Mouse (Mus musculus) stomach, embryonic 16.5 days (tissue): ENCODE data around the gene Xrcc6. TPM values are rescaled to one million over a fixed set of nuclear protein-coding genes. Genes with fewer than 3 reads are reported as not detected.

Source experiments
- ATAC-seq: fragments of 200-750 bp; cut with Nextera tagmentation; 2 replicates; pipeline ENCODE4 v1.8.0; 2017; ENCODE audit warnings: moderate number of reproducible peaks, moderate TSS enrichment; ENCODE audit not compliant: insufficient read depth, low FRiP score
- H3K27ac ChIP-seq: fragments of 300-500 bp; sonication (generic); 2 replicates; pipeline ENCODE4 v1.5.1; 2014; ENCODE audit warnings: low read length
- H3K27me3 ChIP-seq: fragments of 300-500 bp; sonication (generic); 2 replicates; pipeline ENCODE4 v1.6.1; 2014; ENCODE audit warnings: low read length, control low read depth, mixed read lengths; ENCODE audit not compliant: control insufficient read depth, insufficient read depth
- H3K36me3 ChIP-seq: fragments of 300-500 bp; sonication (generic); 2 replicates; pipeline ENCODE4 v1.6.1; 2014; ENCODE audit warnings: low read length; ENCODE audit not compliant: control insufficient read depth, insufficient read depth
- H3K4me1 ChIP-seq: fragments of 300-500 bp; sonication (generic); 2 replicates; pipeline ENCODE4 v1.6.1; 2014; ENCODE audit warnings: low read length, control low read depth, mixed read lengths; ENCODE audit not compliant: control insufficient read depth, insufficient read depth
- H3K4me2 ChIP-seq: fragments of 300-500 bp; sonication (generic); 2 replicates; pipeline ENCODE4 v1.6.1; 2014; ENCODE audit warnings: low read depth, low read length, mixed read lengths
- H3K4me3 ChIP-seq: fragments of 300-500 bp; sonication (generic); replicated peaks from 2 replicates; pipeline ENCODE4 v1.5.1; 2014; ENCODE audit warnings: mild to moderate bottlenecking, low read length
- H3K9ac ChIP-seq: fragments of 300-500 bp; sonication (generic); 2 replicates; pipeline ENCODE4 v1.6.1; 2014; ENCODE audit warnings: low read length
- H3K9me3 ChIP-seq: fragments of 300-500 bp; sonication (generic); replicated peaks from 2 replicates; pipeline ENCODE4 v1.6.1; 2016; ENCODE audit warnings: low read length, control low read depth; ENCODE audit not compliant: control insufficient read depth
- WGBS: fragments of 180-500 bp; shearing (Covaris S2); extraction: QIAGEN DNeasy Blood & Tissue Kit; methylation state at CpG from one replicate; pipeline ENCODE4 v1.1.7; 2014; 5-methylcytosine and 5-hydroxymethylcytosine counted together
- polyA plus RNA-seq: library from polyadenylated mRNA; unstranded; fragments of >200 nt; fragmentation: Nextera tagmentation; extraction: Ambion mirVana; gene quantifications from 2 replicates; pipeline ENCODE4 v1.2.1, GENCODE M21; 2015

Xrcc6 gene
- polyA plus RNA-seq, 1 experiment from 2014 or later: 72.2 TPM

DNA sequence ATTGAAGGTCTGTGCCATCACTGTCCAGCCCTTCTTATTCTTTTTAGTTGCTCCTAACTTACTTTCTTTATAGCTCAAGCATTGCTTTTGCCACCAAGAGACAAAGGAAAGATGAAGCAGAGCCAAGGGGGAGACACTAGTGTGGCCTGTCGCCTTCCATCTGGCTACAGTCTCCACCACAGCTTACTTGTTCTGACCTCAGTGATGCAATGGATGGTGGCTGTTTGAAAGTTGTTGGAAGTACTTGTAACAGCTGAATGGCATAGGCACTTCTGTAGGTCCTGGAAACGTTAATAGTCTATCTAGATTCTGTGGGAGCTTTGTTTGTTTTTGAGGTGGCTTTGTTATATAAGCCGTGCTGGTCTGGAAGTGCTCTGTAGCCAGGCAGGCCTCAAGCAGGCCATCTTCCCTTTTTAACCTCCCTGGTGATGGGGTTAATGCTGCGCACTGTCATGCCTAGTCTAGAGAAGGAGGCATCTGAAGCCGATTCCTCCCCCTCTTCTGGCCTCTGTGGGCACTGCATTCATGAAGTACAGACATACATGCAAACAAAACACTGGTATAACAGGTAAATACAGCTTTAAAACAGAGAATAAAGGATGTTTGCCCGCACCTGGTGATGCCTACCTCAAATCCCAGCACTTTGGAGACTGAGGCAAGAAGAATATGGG is 36.5 kb downstream of the Xrcc6 start:
- no peaks in the 10 kb centered on the region for H3K9me3 ChIP-seq
- 80% methylated on average over 6 of the region's 6 CpGs for WGBS
- no peak for ATAC-seq
- H3K4me2 ChIP-seq: no peak overlapping the region
- no peak overlapping the region for H3K4me3 ChIP-seq
- no peak overlapping the region for H3K27ac ChIP-seq
- H3K36me3 ChIP-seq: peaks cover 32% of the 10 kb centered on the region
- no peak overlapping the region for H3K9ac ChIP-seq
- H3K27me3 ChIP-seq: no peaks in the 10 kb centered on the region
- H3K4me1 ChIP-seq: no peaks in the 10 kb centered on the region

DNA sequence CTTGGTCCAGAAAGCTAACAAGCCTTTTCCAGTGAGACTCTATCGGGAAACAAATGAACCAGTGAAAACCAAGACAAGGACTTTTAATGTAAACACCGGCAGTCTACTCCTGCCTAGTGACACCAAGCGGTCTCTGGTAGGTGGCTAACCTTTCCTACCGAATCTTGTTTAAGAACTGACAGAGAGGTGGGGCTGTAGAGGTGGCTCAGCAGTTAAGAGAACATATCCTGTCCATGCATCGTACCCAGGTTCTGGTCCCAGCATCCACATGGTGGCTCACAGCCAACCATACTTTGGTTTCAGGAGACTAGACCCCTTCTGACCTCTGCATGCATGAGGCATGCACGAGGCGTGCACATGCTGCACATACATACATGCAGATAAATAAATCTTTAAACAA is 39.6 kb downstream of the Xrcc6 start:
- WGBS: 83% methylated on average over 7 of the region's 7 CpGs
- no peaks in the 10 kb centered on the region for H3K27me3 ChIP-seq
- H3K36me3 ChIP-seq: peaks cover 35% of the 10 kb centered on the region
- H3K27ac ChIP-seq: no peak overlapping the region
- no peak overlapping the region for H3K9ac ChIP-seq
- no peaks in the 10 kb centered on the region for H3K4me1 ChIP-seq
- ATAC-seq: no peak
- no peak overlapping the region for H3K4me3 ChIP-seq
- no peaks in the 10 kb centered on the region for H3K9me3 ChIP-seq
- H3K4me2 ChIP-seq: no peak overlapping the region

DNA sequence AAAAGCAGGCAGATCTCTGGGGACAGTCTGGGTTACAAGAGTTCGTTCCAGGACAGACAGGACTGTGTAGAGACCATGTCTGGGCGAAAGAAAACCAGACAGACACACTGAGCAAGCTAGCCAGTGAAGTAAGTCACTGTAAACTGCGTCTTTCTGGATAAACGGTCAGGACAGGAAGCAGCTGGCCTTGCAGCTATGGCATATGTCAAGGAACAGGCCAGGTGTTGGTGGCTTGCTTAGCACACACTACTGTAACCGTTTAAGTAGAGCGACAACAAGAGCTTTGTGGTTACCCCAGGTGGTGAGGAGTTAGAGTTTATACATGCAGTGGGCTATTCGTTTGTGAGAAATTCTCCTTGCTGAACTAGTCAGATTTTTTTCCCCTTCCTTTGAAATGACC is 40.1 kb downstream of the Xrcc6 start:
- Histone ChIP-seq H3K9me3 (no peaks in the 10 kb centered on the region), H3K4me2 (no peak overlapping the region), H3K9ac (no peak overlapping the region), H3K36me3 (peaks cover 35% of the 10 kb centered on the region), H3K4me1 (no peaks in the 10 kb centered on the region), H3K27ac (no peak overlapping the region), H3K27me3 (no peaks in the 10 kb centered on the region), H3K4me3 (no peak overlapping the region)
- 74% methylated on average over 7 of the region's 7 CpGs for WGBS
- ATAC-seq: no peak

DNA sequence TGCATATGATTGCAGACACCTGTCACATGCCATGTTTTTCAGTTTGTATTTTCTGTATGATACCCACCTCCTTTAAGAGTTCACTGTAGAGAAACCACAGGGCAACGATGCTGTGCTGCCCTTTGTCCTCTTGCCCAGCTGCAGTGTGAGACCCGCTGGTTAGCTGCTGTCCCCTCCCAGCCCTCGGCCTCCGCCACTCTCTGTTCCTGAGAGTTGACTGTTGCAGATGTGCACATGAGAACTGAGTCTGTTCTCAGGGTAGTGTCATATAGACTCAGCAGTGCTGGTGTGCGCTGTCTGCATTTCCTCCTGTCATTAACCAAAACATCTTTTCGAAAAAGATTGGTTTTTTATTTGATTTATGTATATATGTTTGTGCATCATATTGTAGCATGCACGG is 44.8 kb downstream of the Xrcc6 start:
- ATAC-seq: no peak
- no peak overlapping the region for H3K27ac ChIP-seq
- no peak overlapping the region for H3K4me2 ChIP-seq
- no peak overlapping the region for H3K4me3 ChIP-seq
- H3K27me3 ChIP-seq: no peaks in the 10 kb centered on the region
- H3K9me3 ChIP-seq: no peaks in the 10 kb centered on the region
- peaks cover 12% of the 10 kb centered on the region for H3K36me3 ChIP-seq
- H3K9ac ChIP-seq: no peak overlapping the region
- H3K4me1 ChIP-seq: no peaks in the 10 kb centered on the region
- 87% methylated on average over 7 of the region's 7 CpGs for WGBS

DNA sequence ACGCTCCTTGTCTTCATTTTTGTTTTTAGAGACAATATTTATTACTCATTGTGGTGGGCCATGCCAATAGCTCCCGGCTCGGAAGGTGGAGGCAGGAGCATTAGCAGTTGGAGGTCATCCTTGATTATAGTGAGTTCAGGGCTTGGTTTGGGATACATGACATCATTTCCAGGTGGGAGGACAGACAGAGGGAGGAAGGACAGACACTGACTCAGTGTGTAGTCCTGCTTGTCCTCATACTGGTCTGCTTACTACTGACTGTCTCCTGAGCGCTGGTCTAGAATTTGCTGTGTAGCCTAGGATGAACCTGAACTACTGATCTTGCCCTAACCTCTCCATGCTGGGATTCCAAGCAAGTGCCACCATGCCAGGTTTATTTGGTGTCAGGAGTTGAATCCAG is 46.1 kb downstream of the Xrcc6 start, which contains the start of gene Desi1:
Gene Desi1 (minus strand): TSS at position 101 of the 400 bp plus-strand sequence.
- H3K27ac ChIP-seq: no peak within 1 kb of the TSS
- no peaks in the 10 kb centered on the region for H3K9me3 ChIP-seq
- H3K4me1 ChIP-seq: no peaks in the 10 kb centered on the region
- no peak for ATAC-seq
- H3K4me3 ChIP-seq: no peak within 1 kb of the TSS
- H3K4me2 ChIP-seq: no peak within 1 kb of the TSS
- no peaks in the 10 kb centered on the region for H3K27me3 ChIP-seq
- H3K36me3 ChIP-seq: peaks cover 7% of the 10 kb centered on the region; the same call in 1 of the 2 replicates
- 89% methylated on average over 4 of the region's 4 CpGs for WGBS
- H3K9ac ChIP-seq: no peak within 1 kb of the TSS

DNA sequence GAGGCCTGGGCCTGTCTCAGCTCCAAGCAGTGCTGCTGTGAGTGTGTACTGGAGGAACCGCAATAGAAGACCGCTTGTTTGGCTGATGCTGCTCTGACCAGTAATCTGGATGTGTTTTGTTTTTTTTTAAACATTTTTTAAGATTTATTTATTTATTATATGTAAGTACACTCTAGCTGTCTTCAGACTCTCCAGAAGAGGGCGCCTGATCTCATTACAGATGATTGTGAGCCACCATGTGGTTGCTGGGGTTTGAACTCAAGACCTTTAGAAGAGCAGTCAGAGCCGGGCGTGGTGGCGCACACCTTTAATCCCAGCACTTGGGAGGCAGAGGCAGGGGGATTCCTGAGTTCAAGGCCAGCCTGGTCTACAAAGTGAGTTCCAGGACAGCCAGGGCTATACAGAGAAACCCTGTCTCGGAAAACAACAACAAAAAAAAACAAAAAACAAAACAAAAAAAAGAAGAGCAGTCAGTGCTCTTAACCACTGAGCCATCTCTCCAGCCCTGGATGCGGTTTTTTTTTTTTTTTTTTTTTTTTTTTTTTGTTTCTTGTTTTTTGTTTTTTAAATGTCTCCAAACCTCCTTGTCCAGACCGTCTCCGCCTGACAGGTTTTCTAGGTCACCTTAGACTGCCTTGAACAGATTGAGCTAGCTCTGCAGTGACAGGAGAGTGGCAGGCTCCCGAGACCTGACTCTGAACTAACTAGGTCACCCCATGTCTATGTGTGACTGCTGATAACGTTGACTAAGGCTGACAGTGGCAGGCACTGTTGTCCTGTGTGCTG is 48.5 kb downstream of the Xrcc6 start:
- Histone ChIP-seq H3K4me1 (no peaks in the 10 kb centered on the region), H3K9ac (no peak overlapping the region), H3K36me3 (peaks cover 7% of the 10 kb centered on the region), H3K27me3 (no peaks in the 10 kb centered on the region), H3K9me3 (no peaks in the 10 kb centered on the region), H3K27ac (no peak overlapping the region), H3K4me3 (no peak overlapping the region), H3K4me2 (no peak overlapping the region)
- WGBS: 80% methylated on average over 12 of the region's 12 CpGs
- no peak for ATAC-seq

DNA sequence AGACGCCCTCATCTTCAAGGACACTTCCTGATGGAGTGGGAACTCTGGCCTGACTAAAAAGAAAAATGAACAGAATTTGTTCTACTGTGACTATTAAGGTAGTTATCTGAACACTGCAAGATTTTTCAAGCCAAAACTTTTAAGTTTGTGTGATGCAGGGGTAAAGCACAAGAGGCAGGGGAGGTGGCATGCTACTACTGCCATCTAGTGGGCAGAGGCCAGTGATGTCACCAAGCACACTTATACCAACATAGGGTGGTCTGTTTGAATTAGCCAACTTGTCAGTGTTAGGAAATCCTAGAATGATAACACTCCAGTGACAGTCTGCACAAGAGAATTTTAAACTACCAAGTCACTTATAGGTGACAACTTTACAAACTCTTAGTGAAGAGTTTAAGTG is 53.0 kb downstream of the Xrcc6 start:
- no peak overlapping the region for H3K9ac ChIP-seq
- H3K4me2 ChIP-seq: no peak overlapping the region
- H3K36me3 ChIP-seq: peaks cover 9% of the 10 kb centered on the region
- H3K9me3 ChIP-seq: no peaks in the 10 kb centered on the region
- 94% methylated on average over 1 of the region's 1 CpGs for WGBS
- no peaks in the 10 kb centered on the region for H3K27me3 ChIP-seq
- ATAC-seq: no peak
- no peak overlapping the region for H3K4me3 ChIP-seq
- H3K4me1 ChIP-seq: peaks cover 4% of the 10 kb centered on the region
- H3K27ac ChIP-seq: no peak overlapping the region

DNA sequence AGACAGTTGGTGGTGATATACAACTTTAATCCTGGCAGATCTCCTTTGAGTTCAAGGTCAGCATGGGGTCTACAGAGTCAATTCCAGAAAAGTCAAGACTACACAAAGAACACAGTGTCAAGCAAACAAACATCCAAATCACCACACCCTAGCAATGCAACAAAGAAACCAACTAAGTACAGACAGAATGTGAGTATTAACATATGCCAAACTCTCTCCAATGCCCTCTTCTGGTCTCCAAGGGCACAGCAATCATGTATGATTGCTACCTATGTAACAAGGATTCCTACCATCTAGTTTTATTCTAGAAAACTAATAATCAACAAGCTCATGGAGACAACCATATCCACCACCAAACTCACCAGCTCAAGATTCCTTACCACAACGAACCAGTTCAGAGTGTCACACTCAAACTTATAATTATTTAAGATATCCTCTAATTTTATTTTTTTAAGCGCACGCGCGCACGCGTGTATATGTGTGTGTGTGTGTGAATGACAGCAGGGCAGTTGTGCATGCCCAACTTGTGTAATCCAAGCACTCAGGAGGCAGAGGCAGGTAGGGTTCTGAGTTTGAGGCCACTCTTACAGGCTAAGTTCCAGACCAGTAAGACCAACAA is 56.6 kb downstream of the Xrcc6 start:
- 0 out of 2 replicates have a peak, but pooled peaks cover 3% of the 10 kb centered on the region for H3K36me3 ChIP-seq
- no peaks in the 10 kb centered on the region for H3K27me3 ChIP-seq
- H3K9me3 ChIP-seq: no peaks in the 10 kb centered on the region
- H3K4me1 ChIP-seq: peaks cover 14% of the 10 kb centered on the region
- H3K4me2 ChIP-seq: no peak overlapping the region
- no peak overlapping the region for H3K27ac ChIP-seq
- 95% methylated on average over 7 of the region's 7 CpGs for WGBS
- H3K4me3 ChIP-seq: no peak overlapping the region
- no peak for ATAC-seq
- no peak overlapping the region for H3K9ac ChIP-seq
